ENCODE assay signal across 9 mouse cellular contexts in genomic region chr10:106468956-106469721, GRCm38 (mm10). TPM values are rescaled to one million over a fixed set of nuclear protein-coding genes. Genes with fewer than 3 reads are reported as not detected.
DNase-seq lines count a peak whose midpoint lies in the region; ATAC-seq and TF ChIP-seq lines count a peak whose summit lies in the region.
"Had no signal": no experiment of that assay in that cellular context is flagged by ENCODE, and none has a peak within 500 bp of the region (broad histone marks: within the 10 kb centered on the region; RNA-seq: fewer than 3 reads in every experiment).

No protein-coding gene starts in this region.

- DNase-seq in adrenal gland, postnatal 10 days = peak; percentile 4
- no peak for DNase-seq in adrenal gland, adult 8-10 months
- peak; percentile 14 to 15 for DNase-seq in heart, postnatal 14 days
- peak; percentile 11 to 15 for DNase-seq in kidney, postnatal 4 days
- DNase-seq in liver, embryonic 13.5 days = no peak
- peak; percentile 80 for DNase-seq in right cerebral cortex, postnatal 25 days
- DNase-seq in urinary bladder, postnatal 25 days (ENCODE audit: low spot score) = no peak

- no peaks in the 10 kb centered on the region for H3K9me3 ChIP-seq in liver, embryonic 13.5 days (replicated peaks)

- ATAC-seq in liver, embryonic 13.5 days (ENCODE audit: low read depth) = no peak

- peaks cover 22% of the 10 kb centered on the region for H3K27me3 ChIP-seq in liver, embryonic 13.5 days

- H3K9ac ChIP-seq in liver, embryonic 13.5 days = no peak overlapping the region

- H3K27ac ChIP-seq in embryonic fibroblast, embryonic 13.5 days (ENCODE audit: insufficient read depth, low read length) = no peak overlapping the region
- H3K27ac ChIP-seq in liver, embryonic 13.5 days = no peak overlapping the region

- 10% methylated on average over 19 of the region's 19 CpGs for WGBS in liver, embryonic 13.5 days (ENCODE audit: insufficient replicate concordance)

- intact Hi-C loops in heart, postnatal 14 days (cut with DNase I) = no loop called here

- no peaks in the 10 kb centered on the region for H3K36me3 ChIP-seq in liver, embryonic 13.5 days

- H3K4me3 ChIP-seq in embryonic fibroblast, embryonic 13.5 days (ENCODE audit: insufficient read depth, low read length) = peak overlapping the region; percentile 44
- no peak overlapping the region for H3K4me3 ChIP-seq in liver, embryonic 13.5 days (replicated peaks)

- peak overlapping the region; percentile 43; the same call in 1 of the 2 replicates for H3K4me2 ChIP-seq in liver, embryonic 13.5 days

- TF ChIP-seq CTCF in embryonic fibroblast, embryonic 13.5 days (IDR thresholded peaks at IDR 0.05; ENCODE audit: borderline replicate concordance, insufficient read depth, low read length) = no peak

- TF ChIP-seq POLR2A in embryonic fibroblast, embryonic 13.5 days (IDR thresholded peaks at IDR 0.05; ENCODE audit: low read depth, low read length) = no peak

- no peaks in the 10 kb centered on the region for H3K4me1 ChIP-seq in embryonic fibroblast, embryonic 13.5 days (ENCODE audit: control insufficient read depth, insufficient read depth, low read length)
- H3K4me1 ChIP-seq in liver, embryonic 13.5 days (replicated peaks) = no peaks in the 10 kb centered on the region

RNA-seq across cellular contexts. Expression of gene Ppfia2, which starts 1.0 kb away (rescaled TPM):
- 1 to 10 TPM; 6.7 to 8.8 TPM for total RNA-seq in adrenal gland, postnatal 10 days (2021)
- 10 to 100 TPM in 1 of 4 experiments, 1 to 10 TPM in 3; 5.4 to 11.8 (median 8.9) TPM for total RNA-seq in adrenal gland, adult 8-10 months (2022)
- polyA plus RNA-seq in embryonic fibroblast, embryonic 13.5 days (2011; ENCODE audit: insufficient read length, low read depth, missing spikeins) = 0.13 and 0.40 TPM in 2 replicates
- total RNA-seq in heart, postnatal 14 days (2021) = under 1 TPM; 0.45 to 0.49 TPM
- polyA plus RNA-seq in liver, embryonic 13.5 days (2015; fragmentation: Nextera tagmentation; extraction: Ambion mirVana) = 0.02 and 0.05 TPM in 2 replicates
- total RNA-seq: common myeloid progenitor, adult 5-6 weeks had no signal

Comparison
In these comparisons a context has a peak if more than half of its experiments do, and no peak if none do; other contexts are left out.
1. DNase-seq: peak in adrenal gland, postnatal 10 days (single experiment), heart, postnatal 14 days (2 of 2), kidney, postnatal 4 days (2 of 2) and right cerebral cortex, postnatal 25 days (single experiment); none in adrenal gland, adult 8-10 months (single experiment), liver, embryonic 13.5 days (single experiment) and urinary bladder, postnatal 25 days (single experiment).
2. RNA of gene Ppfia2, which starts 1.0 kb away (total RNA-seq): 5.4 to 11.8 TPM in adrenal gland, adult 8-10 months and 6.7 to 8.8 TPM in adrenal gland, postnatal 10 days; 0.45 to 0.49 TPM in heart, postnatal 14 days; every median in the first group is over 4 times any median in the second.